Mouse (Mus musculus) myocyte (in vitro differentiated cells): Measurements from ENCODE around the gene Dydc2. TPM values are rescaled to one million over a fixed set of nuclear protein-coding genes. Genes with fewer than 3 reads are reported as not detected.

Experiments
- H3K27me3 ChIP-seq: one replicate; pipeline ENCODE4 v1.6.1; 2011; ENCODE audit not compliant: control insufficient read depth, insufficient read depth, insufficient read length
- H3K36me3 ChIP-seq: one replicate; pipeline ENCODE4 v1.6.1; 2011; ENCODE audit not compliant: control insufficient read depth, insufficient read depth
- H3K4me2 ChIP-seq: one replicate; pipeline ENCODE4 v1.6.1; 2011; ENCODE audit warnings: low read depth, control low read depth
- H3K4me3 ChIP-seq: one replicate; pipeline ENCODE4 v1.5.1; 2011; ENCODE audit warnings: mild to moderate bottlenecking, control low read depth, moderate library complexity
- H3K79me2 ChIP-seq: one replicate; pipeline ENCODE4 v1.6.1; 2011; ENCODE audit not compliant: control insufficient read depth, insufficient read depth
- H3ac ChIP-seq: one replicate; pipeline ENCODE4 v1.6.1; 2011; ENCODE audit not compliant: control insufficient read depth, insufficient read length
- CEBPB ChIP-seq: IDR thresholded peaks from 2 replicates; pipeline ENCODE4 v1.6.1; 2011; ENCODE audit warnings: mild to moderate bottlenecking, moderate library complexity; ENCODE audit not compliant: poor library complexity, insufficient read depth, severe bottlenecking
- E2F4 ChIP-seq: IDR thresholded peaks from one replicate; pipeline ENCODE4 v1.6.1; 2011; ENCODE audit warnings: mild to moderate bottlenecking, control low read depth, moderate library complexity; ENCODE audit not compliant: insufficient read depth
- MAX ChIP-seq: IDR thresholded peaks from one replicate; pipeline ENCODE4 v1.6.1; 2011; ENCODE audit warnings: low read depth, mild to moderate bottlenecking, control low read depth
- MYOD1 ChIP-seq, 3 experiments: IDR thresholded peaks; one replicate each; pipeline ENCODE4 v1.6.1; 2011; ENCODE audit warnings: control low read depth in 2 of 3, low read depth in 2 of 3, mild to moderate bottlenecking in 2 of 3, moderate library complexity in 1 of 3; ENCODE audit not compliant: insufficient read length in 2 of 3, control insufficient read depth in 1 of 3
- MYOG ChIP-seq, 3 experiments: IDR thresholded peaks; one replicate each; pipeline ENCODE4 v1.6.1; 2011; ENCODE audit warnings: control low read depth in 2 of 3, low read depth in 2 of 3, mild to moderate bottlenecking in 2 of 3; ENCODE audit not compliant: insufficient read length in 2 of 3, control insufficient read depth in 1 of 3, insufficient read depth in 1 of 3
- POLR2A ChIP-seq: IDR thresholded peaks from one replicate; pipeline ENCODE4 v1.6.1; 2011; ENCODE audit warnings: low read depth, mild to moderate bottlenecking, control low read depth, moderate library complexity; ENCODE audit not compliant: insufficient read length
- POLR2AphosphoS2 ChIP-seq: IDR thresholded peaks from one replicate; pipeline ENCODE4 v1.6.1; 2011; ENCODE audit warnings: low read depth, control low read depth; ENCODE audit not compliant: insufficient read length
- REST ChIP-seq: IDR thresholded peaks from one replicate; pipeline ENCODE4 v1.6.1; 2011; ENCODE audit warnings: mild to moderate bottlenecking, control low read depth, moderate library complexity; ENCODE audit not compliant: insufficient read depth, insufficient read length
- SRF ChIP-seq: IDR thresholded peaks from one replicate; pipeline ENCODE4 v1.6.1; 2011; ENCODE audit warnings: low read depth; ENCODE audit not compliant: control insufficient read depth, insufficient read length
- TCF12 ChIP-seq: IDR thresholded peaks from one replicate; pipeline ENCODE4 v1.6.1; 2011; ENCODE audit warnings: mild to moderate bottlenecking, control low read depth; ENCODE audit not compliant: poor library complexity, insufficient read depth, severe bottlenecking
- TCF3 ChIP-seq: IDR thresholded peaks from one replicate; pipeline ENCODE4 v1.6.1; 2011; ENCODE audit warnings: low read depth, control low read depth; ENCODE audit not compliant: insufficient read length
- USF1 ChIP-seq: IDR thresholded peaks from one replicate; pipeline ENCODE4 v1.6.1; 2011; ENCODE audit warnings: low read depth, mild to moderate bottlenecking, control low read depth, moderate library complexity
- polyA plus RNA-seq: library from polyadenylated mRNA; unstranded; fragments of >200 nt; fragmentation: generic; extraction: Trizol; gene quantifications from one replicate; pipeline ENCODE4 v1.2.1, GENCODE M21; 2012; ENCODE audit warnings: missing spikeins

Gene Dydc2
- polyA plus RNA-seq, 1 experiment: not detected

- Histone ChIP-seq H3K4me2 (no peak overlapping the region), H3K36me3 (no peaks in the 10 kb centered on the region), H3K27me3 (no peaks in the 10 kb centered on the region), H3K79me2 (no peaks in the 10 kb centered on the region), H3K4me3 (no peak overlapping the region), H3ac (no peak overlapping the region)
- TF ChIP-seq SRF (no peak), MYOG (IDR thresholded peaks at IDR 0.05; ENCODE audit: control insufficient read depth in 1 of 3, insufficient read depth in 1 of 3, insufficient read length in 2 of 3, low read depth in 2 of 3) (no peak), E2F4 (no peak), TCF12 (no peak), USF1 (no peak), CEBPB (no peak), POLR2A (no peak), MYOD1 (IDR thresholded peaks at IDR 0.05; ENCODE audit: control insufficient read depth in 1 of 3, insufficient read length in 2 of 3, low read depth in 2 of 3) (no peak), REST (no peak), POLR2AphosphoS2 (no peak), MAX (no peak), TCF3 (no peak)
These were observed 25.1 kb upstream of the Dydc2 start for GRCm38 (mm10) chr14:41094114-41094513.

GRCm38 (mm10) chr14:41090777-41091176 is 21.8 kb upstream of the Dydc2 start:
- no peak overlapping the region for H3K4me3 ChIP-seq

DNA sequence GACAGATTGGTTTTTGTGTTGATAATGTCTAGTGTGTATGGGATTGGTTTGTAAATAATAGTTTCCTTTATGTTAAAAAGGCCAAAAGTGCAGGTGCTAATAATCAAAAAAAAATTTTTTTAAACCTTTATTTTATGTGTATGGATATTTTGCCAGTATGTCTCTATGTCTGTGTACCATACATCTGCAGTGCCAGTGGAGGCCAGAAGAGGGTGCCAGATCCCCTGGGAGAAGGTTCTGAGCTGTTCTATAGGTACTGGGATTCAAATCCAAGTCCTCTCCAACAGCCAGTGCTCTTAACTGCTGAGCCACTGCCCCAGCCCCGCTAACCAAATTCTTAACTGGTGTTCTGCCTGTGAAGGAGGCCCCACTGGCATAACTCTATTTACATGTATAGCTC is 18.5 kb upstream of the Dydc2 start:
- Histone ChIP-seq H3K36me3 (no peaks in the 10 kb centered on the region), H3K4me2 (no peak overlapping the region), H3ac (no peak overlapping the region), H3K4me3 (no peak overlapping the region), H3K79me2 (no peaks in the 10 kb centered on the region), H3K27me3 (no peaks in the 10 kb centered on the region)
- TF ChIP-seq POLR2A: no peak
- no peak for TF ChIP-seq REST
- no peak for TF ChIP-seq SRF
- no peak for TF ChIP-seq TCF3
- TF ChIP-seq MYOD1 (IDR thresholded peaks at IDR 0.05; ENCODE audit: control insufficient read depth in 1 of 3, insufficient read length in 2 of 3, low read depth in 2 of 3): no peak

More at GRCm38 (mm10) chr14:41090777-41091176, 21.8 kb upstream of the Dydc2 start:
- no peaks in the 10 kb centered on the region for H3K79me2 ChIP-seq
- H3ac ChIP-seq: no peak overlapping the region
- H3K27me3 ChIP-seq: no peaks in the 10 kb centered on the region
- H3K36me3 ChIP-seq: no peaks in the 10 kb centered on the region
- TF ChIP-seq MAX: no peak
- TF ChIP-seq POLR2AphosphoS2: no peak
- TF ChIP-seq USF1: no peak
- TF ChIP-seq SRF: no peak
- TF ChIP-seq REST: no peak
- no peak for TF ChIP-seq CEBPB
- no peak for TF ChIP-seq TCF3
- H3K4me2 ChIP-seq: no peak overlapping the region

DNA sequence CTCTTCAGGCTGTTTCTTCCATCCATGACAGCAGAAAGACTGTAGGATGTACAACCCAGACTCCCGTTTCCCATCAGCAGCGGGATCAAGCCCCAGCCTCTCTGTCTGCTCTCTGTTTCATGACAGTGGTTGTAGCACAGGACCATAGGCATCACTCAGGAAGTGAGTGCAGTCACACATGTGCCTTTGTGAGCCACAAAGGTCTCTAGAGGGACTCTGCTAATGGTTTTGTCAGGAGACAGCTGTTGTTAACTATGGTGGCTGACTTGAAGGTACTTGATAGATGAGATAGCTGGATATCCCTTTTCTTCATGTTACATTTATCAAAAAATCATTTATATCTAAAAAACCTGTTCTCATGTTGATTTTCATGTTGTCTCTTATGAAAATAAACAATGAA is 13.4 kb upstream of the Dydc2 start:
- Histone ChIP-seq H3K27me3 (no peaks in the 10 kb centered on the region), H3ac (no peak overlapping the region)
- TF ChIP-seq MAX (no peak), POLR2AphosphoS2 (no peak), E2F4 (no peak), MYOG (IDR thresholded peaks at IDR 0.05; ENCODE audit: control insufficient read depth in 1 of 3, insufficient read depth in 1 of 3, insufficient read length in 2 of 3, low read depth in 2 of 3) (no peak), CEBPB (no peak), MYOD1 (IDR thresholded peaks at IDR 0.05; ENCODE audit: control insufficient read depth in 1 of 3, insufficient read length in 2 of 3, low read depth in 2 of 3) (no peak), USF1 (no peak), REST (no peak)

DNA sequence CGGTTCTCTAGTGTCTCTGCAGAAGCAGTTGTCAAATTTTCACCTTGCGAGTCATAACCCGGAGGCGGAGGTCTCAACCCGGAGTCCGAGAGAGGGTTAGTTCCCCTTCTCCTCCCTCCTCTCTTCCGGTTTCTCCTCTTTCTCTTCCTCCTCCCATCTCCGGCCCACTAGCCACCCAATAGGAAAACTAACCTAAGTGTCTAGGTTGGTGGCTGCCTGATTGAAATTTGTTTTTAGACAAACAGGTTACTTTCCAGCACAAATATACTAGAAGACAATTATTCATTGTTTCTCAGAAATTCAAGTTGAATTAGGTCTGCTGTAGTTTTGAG is 3.9 kb upstream of the Dydc2 start:
- Histone ChIP-seq H3K4me2 (peak overlapping the region; percentile 2), H3K27me3 (no peaks in the 10 kb centered on the region), H3K36me3 (no peaks in the 10 kb centered on the region), H3K79me2 (no peaks in the 10 kb centered on the region), H3ac (no peak overlapping the region), H3K4me3 (no peak overlapping the region)
- TF ChIP-seq MYOG (IDR thresholded peaks at IDR 0.05; ENCODE audit: control insufficient read depth in 1 of 3, insufficient read depth in 1 of 3, insufficient read length in 2 of 3, low read depth in 2 of 3) (no peak), USF1 (no peak), POLR2AphosphoS2 (no peak), TCF3 (no peak), TCF12 (no peak), MAX (no peak), REST (no peak), SRF (no peak), CEBPB (no peak), MYOD1 (IDR thresholded peaks at IDR 0.05; ENCODE audit: control insufficient read depth in 1 of 3, insufficient read length in 2 of 3, low read depth in 2 of 3) (no peak), POLR2A (no peak), E2F4 (no peak)

More for the DNA sequence above, 13.4 kb upstream of the Dydc2 start:
- Histone ChIP-seq H3K4me2 (no peak overlapping the region), H3K79me2 (no peaks in the 10 kb centered on the region), H3K36me3 (no peaks in the 10 kb centered on the region), H3K4me3 (no peak overlapping the region)
